Mouse (Mus musculus): ENCODE measurements at regions not wholly inside any gene's neighbourhood (a gene's known extent, or its start where the extent isn't known, plus 50 kb on each side); places are given as distances from the start of the nearest gene placed in this dataset.

GRCm38 (mm10) chr12:43831976-43832375, 378.1 kb downstream of the Dnajb9 start:
- H3K4me3 ChIP-seq: no peak overlapping the region

GRCm38 (mm10) chr12:43828641-43829040, 381.5 kb downstream of the Dnajb9 start:
- Histone ChIP-seq H3K4me2 (no peak overlapping the region), H3K27ac (no peak overlapping the region), H3K36me3 (ENCODE audit: poor library complexity, severe bottlenecking) (no peaks in the 10 kb centered on the region), H3K4me1 (no peaks in the 10 kb centered on the region), H3K27me3 (no peaks in the 10 kb centered on the region), H3K9ac (no peak overlapping the region), H3K4me3 (no peak overlapping the region), H3K9me3 (replicated peaks) (no peaks in the 10 kb centered on the region)
- ATAC-seq: no peak

More at GRCm38 (mm10) chr12:43831976-43832375, 378.1 kb downstream of the Dnajb9 start:
- Histone ChIP-seq H3K27me3 (no peaks in the 10 kb centered on the region), H3K9ac (no peak overlapping the region), H3K4me2 (no peak overlapping the region), H3K36me3 (ENCODE audit: poor library complexity, severe bottlenecking) (no peaks in the 10 kb centered on the region), H3K27ac (no peak overlapping the region), H3K4me1 (no peaks in the 10 kb centered on the region), H3K9me3 (replicated peaks) (no peaks in the 10 kb centered on the region)
- ATAC-seq: no peak
- WGBS: 57% methylated on average over 1 of the region's 1 CpGs

DNA sequence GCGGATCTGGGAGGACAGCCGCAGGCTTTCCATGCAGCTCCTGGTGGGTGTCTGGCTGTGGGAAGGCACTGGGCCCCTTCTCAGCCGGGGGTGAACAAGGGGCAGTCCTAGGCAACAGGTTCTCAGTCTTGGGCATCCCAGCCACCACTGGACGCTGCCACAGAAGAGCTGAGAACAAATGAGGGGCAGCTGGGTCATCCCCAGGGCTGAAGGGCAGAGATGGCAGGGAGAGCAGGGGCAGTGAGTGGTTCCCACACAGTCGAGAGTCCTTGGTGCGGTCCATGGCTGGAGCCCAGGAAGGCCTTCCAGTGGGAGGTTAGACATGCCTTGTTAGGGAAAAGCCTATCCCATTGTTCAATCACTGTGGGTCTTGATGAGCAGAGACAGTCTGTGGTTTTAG, 382.2 kb downstream of the Dnajb9 start:
- H3K9me3 ChIP-seq (replicated peaks): no peaks in the 10 kb centered on the region
- no peaks in the 10 kb centered on the region for H3K27me3 ChIP-seq
- WGBS: 80% methylated on average over 6 of the region's 6 CpGs
- no peaks in the 10 kb centered on the region for H3K36me3 ChIP-seq (ENCODE audit: poor library complexity, severe bottlenecking)
- H3K4me3 ChIP-seq: no peak overlapping the region
- no peak for ATAC-seq
- no peak overlapping the region for H3K4me2 ChIP-seq
- H3K9ac ChIP-seq: no peak overlapping the region
- no peak overlapping the region for H3K27ac ChIP-seq
- no peaks in the 10 kb centered on the region for H3K4me1 ChIP-seq

- no peak for ATAC-seq
- no peaks in the 10 kb centered on the region for H3K4me1 ChIP-seq
- WGBS: 60% methylated on average over 3 of the region's 3 CpGs
- no peaks in the 10 kb centered on the region for H3K36me3 ChIP-seq (ENCODE audit: poor library complexity, severe bottlenecking)
- no peaks in the 10 kb centered on the region for H3K27me3 ChIP-seq
- H3K4me3 ChIP-seq: no peak overlapping the region
- H3K9me3 ChIP-seq (replicated peaks): no peaks in the 10 kb centered on the region
- H3K27ac ChIP-seq: no peak overlapping the region
- H3K9ac ChIP-seq: no peak overlapping the region
- H3K4me2 ChIP-seq: no peak overlapping the region
Observed at GRCm38 (mm10) chr12:43827296-43827695, 382.8 kb downstream of the Dnajb9 start.

- H3K4me3 ChIP-seq: no peak overlapping the region
- H3K36me3 ChIP-seq (ENCODE audit: poor library complexity, severe bottlenecking): no peaks in the 10 kb centered on the region
- no peaks in the 10 kb centered on the region for H3K27me3 ChIP-seq
- no peaks in the 10 kb centered on the region for H3K9me3 ChIP-seq (replicated peaks)
- no peak overlapping the region for H3K4me2 ChIP-seq
- peak; percentile 27; the same call in 1 of the 2 replicates for ATAC-seq
- WGBS: 12% methylated on average over 3 of the region's 3 CpGs
- H3K27ac ChIP-seq: no peak overlapping the region
- H3K4me1 ChIP-seq: no peaks in the 10 kb centered on the region
- no peak overlapping the region for H3K9ac ChIP-seq
Observed at GRCm38 (mm10) chr12:43813559-43813958, 396.6 kb downstream of the Dnajb9 start.

- H3K27ac ChIP-seq: no peak overlapping the region
- WGBS: 23% methylated on average over 1 of the region's 1 CpGs
- H3K4me2 ChIP-seq: no peak overlapping the region
- H3K4me3 ChIP-seq: no peak overlapping the region
- H3K27me3 ChIP-seq: no peaks in the 10 kb centered on the region
- H3K9ac ChIP-seq: no peak overlapping the region
- no peak for ATAC-seq
- H3K36me3 ChIP-seq (ENCODE audit: poor library complexity, severe bottlenecking): no peaks in the 10 kb centered on the region
- no peaks in the 10 kb centered on the region for H3K4me1 ChIP-seq
- no peaks in the 10 kb centered on the region for H3K9me3 ChIP-seq (replicated peaks)
Observed at GRCm38 (mm10) chr12:43772766-43773165, 437.4 kb downstream of the Dnajb9 start.

DNA sequence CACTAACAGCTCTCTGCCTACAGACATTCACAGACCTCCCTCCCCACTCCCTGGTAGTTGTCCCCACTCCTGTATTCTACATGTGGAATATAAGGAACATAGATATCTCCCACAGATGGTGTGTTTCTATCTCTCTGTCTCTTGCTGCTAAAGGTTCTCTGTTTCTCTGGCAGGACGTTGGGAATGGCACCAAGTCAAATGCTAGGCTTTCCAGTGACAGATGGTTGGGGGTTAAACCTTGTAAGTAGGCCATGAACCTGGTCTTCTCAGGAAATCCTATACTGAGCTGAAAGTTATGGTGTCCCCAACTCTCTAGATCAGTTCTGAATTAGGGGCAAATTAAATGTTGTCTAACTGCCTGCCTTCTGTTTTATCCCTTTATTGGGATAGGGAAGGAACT, 448.0 kb downstream of the Dnajb9 start:
- Histone ChIP-seq H3K36me3 (ENCODE audit: poor library complexity, severe bottlenecking) (no peaks in the 10 kb centered on the region), H3K4me3 (no peak overlapping the region), H3K4me2 (no peak overlapping the region), H3K27ac (no peak overlapping the region), H3K9ac (no peak overlapping the region), H3K9me3 (replicated peaks) (no peaks in the 10 kb centered on the region), H3K4me1 (no peaks in the 10 kb centered on the region), H3K27me3 (no peaks in the 10 kb centered on the region)
- no peak for ATAC-seq
- WGBS: 60% methylated on average over 1 of the region's 1 CpGs
